Mouse (Mus musculus): ENCODE results near the gene Slc22a18. TPM values are rescaled to one million over a fixed set of nuclear protein-coding genes. Genes with fewer than 3 reads are reported as not detected.

The Slc22a18 gene
- polyA plus RNA-seq, 1 experiment: 0.65 TPM

- TF ChIP-seq GATA1 (IDR thresholded peaks at IDR 0.05; ENCODE audit: low read length): no peak
These were observed 14.0 kb upstream of the Slc22a18 start for GRCm38 (mm10) chr7:143459332-143460211.

GRCm38 (mm10) chr7:143460217-143460834 lies 13.2 kb upstream of the Slc22a18 start:
- no peak for TF ChIP-seq GATA1 (IDR thresholded peaks at IDR 0.05; ENCODE audit: low read length)

DNA sequence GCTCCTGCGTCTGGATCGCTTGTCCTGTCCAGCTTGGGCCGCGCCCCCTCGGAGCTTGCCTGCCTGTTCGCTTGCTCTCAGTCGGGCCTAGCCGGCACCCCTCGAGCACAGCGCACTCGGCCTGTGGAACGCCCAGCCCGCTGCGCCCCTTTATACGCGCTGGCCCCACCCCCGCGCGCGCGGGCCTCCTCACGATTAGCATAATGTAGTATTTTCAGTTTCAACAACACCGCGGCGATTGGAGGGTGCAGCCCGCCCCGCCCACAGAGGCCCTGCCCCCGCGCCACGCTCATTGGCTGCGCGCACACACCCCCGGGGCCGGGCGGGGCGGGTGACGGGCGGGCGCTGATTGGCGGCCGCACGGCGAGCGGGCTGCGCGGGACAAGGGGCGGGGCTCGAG lies 12.7 kb upstream of the Slc22a18 start, which contains the start of gene Cdkn1c:
Gene Cdkn1c, minus strand, starts transcription at position 177 of the 400 bp plus-strand sequence.
- no peak for TF ChIP-seq GATA1 (IDR thresholded peaks at IDR 0.05; ENCODE audit: low read length)

GRCm38 (mm10) chr7:143461294-143461870 lies 12.2 kb upstream of the Slc22a18 start:
- no peak for TF ChIP-seq GATA1 (IDR thresholded peaks at IDR 0.05; ENCODE audit: low read length)

DNA sequence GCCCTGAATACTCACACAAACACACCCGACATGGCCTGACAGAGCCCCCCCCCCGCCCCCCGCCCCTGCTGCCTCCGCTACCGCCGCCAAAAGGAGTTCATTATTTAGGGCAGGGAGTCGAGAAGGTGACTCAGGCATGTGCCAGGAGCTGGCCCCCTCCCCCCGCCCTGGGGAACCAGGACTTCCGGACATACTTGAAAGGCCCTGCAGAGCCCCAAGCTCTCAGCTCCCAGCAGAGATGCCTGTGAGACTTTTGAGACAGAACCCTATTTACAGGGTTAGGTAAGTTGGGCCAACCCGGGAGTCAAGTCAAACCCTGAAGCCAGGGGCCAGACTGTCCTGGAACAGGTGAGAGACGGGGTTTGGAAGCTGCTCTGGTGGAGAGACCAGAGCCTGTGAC lies 11.6 kb upstream of the Slc22a18 start:
- TF ChIP-seq GATA1 (IDR thresholded peaks at IDR 0.05; ENCODE audit: low read length): no peak

DNA sequence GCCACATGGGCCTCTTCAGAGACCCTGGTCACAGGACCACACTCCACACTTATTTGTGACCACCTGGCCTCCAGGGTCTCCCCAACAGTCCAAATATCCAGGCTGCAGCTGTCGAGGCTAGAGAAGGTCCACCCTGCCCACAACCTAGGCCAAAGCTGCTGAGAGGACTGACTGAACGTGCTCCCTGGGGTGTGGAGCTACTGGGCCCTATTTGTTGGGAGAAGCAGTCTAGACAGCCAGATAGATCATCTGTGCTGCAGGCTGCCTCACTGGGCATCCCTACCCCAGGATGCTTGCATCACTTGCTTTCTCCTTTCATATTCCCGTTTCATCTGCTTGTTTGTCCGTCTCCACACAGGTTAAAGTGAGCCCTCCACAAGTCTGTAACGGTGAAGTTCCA lies 11.0 kb upstream of the Slc22a18 start:
- TF ChIP-seq GATA1 (IDR thresholded peaks at IDR 0.05; ENCODE audit: low read length): no peak

- no peak for TF ChIP-seq GATA1 (IDR thresholded peaks at IDR 0.05; ENCODE audit: low read length)
These were observed 9.6 kb upstream of the Slc22a18 start for GRCm38 (mm10) chr7:143463865-143464415.

GRCm38 (mm10) chr7:143464811-143465560 lies 8.6 kb upstream of the Slc22a18 start:
- no peak for TF ChIP-seq GATA1 (IDR thresholded peaks at IDR 0.05; ENCODE audit: low read length)

DNA sequence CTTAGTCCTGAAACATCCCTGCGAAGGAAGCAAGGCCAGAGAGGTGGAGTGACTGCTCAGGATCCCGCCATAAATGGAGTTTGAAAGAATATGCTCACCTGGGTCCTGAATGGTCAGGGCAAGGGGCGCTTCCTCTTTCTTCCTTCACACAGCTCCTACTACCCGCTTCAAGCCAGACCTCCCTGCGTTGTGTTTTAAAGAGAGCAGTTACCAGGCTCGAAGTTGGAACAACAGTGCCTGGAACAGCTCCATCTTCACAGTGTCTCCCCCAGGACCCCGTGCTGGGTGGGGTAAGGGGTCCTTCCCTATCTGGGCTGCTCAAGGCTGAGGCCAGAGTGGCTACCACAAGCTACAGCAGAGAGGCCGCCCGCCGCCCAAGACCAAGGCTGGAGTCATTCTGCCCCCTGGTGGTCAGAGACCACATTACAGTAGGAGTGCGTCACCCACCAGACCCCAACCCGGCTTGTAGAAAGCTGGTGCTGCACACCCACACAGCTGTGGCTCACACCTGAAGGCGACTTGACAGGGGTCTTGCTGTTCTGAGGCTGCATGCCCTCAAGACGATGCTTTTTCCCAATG lies 7.3 kb upstream of the Slc22a18 start:
- TF ChIP-seq GATA1 (IDR thresholded peaks at IDR 0.05; ENCODE audit: low read length): no peak

GRCm38 (mm10) chr7:143467714-143468113 lies 5.8 kb upstream of the Slc22a18 start:
- TF ChIP-seq GATA1 (IDR thresholded peaks at IDR 0.05; ENCODE audit: low read length): no peak

DNA sequence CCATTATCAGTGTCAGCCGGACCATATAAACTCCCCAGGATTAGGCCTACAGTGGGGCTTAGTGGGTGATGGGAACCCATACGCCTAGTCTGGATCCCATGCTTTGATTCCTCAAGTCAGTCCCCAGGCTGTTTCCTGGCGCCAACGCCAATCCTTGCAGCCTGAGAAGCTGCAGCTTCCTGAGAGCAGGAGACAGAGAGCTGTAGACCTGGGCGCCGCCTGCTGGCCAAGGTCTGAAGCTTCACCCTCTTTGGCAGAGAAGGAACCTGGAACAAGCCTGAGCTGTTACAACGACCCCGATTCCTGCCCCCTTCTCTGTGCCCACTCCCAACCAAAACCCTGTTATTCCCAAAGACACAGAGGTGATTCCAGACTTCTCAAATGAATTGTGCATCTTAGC lies 3.6 kb upstream of the Slc22a18 start:
- TF ChIP-seq GATA1 (IDR thresholded peaks at IDR 0.05; ENCODE audit: low read length): no peak

- TF ChIP-seq GATA1 (IDR thresholded peaks at IDR 0.05; ENCODE audit: low read length): no peak
These were observed 1.3 kb downstream of the Slc22a18 start for GRCm38 (mm10) chr7:143474811-143475210.

- no peak for TF ChIP-seq GATA1 (IDR thresholded peaks at IDR 0.05; ENCODE audit: low read length)
These were observed 2.3 kb downstream of the Slc22a18 start for GRCm38 (mm10) chr7:143475876-143476275.

GRCm38 (mm10) chr7:143476702-143477335 lies 3.3 kb downstream of the Slc22a18 start:
- no peak for TF ChIP-seq GATA1 (IDR thresholded peaks at IDR 0.05; ENCODE audit: low read length)
